Mouse (Mus musculus): Measurements from ENCODE around the gene Zfp598.

Gene Zfp598

GRCm38 (mm10) chr17:24669545-24670245 is at the start of gene Zfp598:
TSS of gene Zfp598 (plus strand) at chr17:24669687.
- DNase-seq, result peak; percentile 98

GRCm38 (mm10) chr17:24625472-24625871 is 44.0 kb upstream of the Zfp598 start:
- no peak for DNase-seq

- peak; percentile 85 for DNase-seq
Measured at GRCm38 (mm10) chr17:24628646-24629045, 40.8 kb upstream of the Zfp598 start.

- DNase-seq, result no peak
Measured at GRCm38 (mm10) chr17:24630072-24630471, 39.4 kb upstream of the Zfp598 start.

- peak; percentile 91 for DNase-seq
Measured at GRCm38 (mm10) chr17:24632167-24632812, 37.2 kb upstream of the Zfp598 start, which contains the start of the genes Tsc2 and Nthl1. TSS of gene Tsc2 (minus strand) at chr17:24632630. TSS of gene Nthl1 (plus strand) at chr17:24632680.

GRCm38 (mm10) chr17:24632813-24633449 is 36.6 kb upstream of the Zfp598 start:
- DNase-seq, result peak; percentile 84

GRCm38 (mm10) chr17:24633831-24634230 is 35.7 kb upstream of the Zfp598 start:
- DNase-seq, result no peak

GRCm38 (mm10) chr17:24635024-24635423 is 34.5 kb upstream of the Zfp598 start:
- peak; percentile 58 for DNase-seq

GRCm38 (mm10) chr17:24635694-24636093 is 33.8 kb upstream of the Zfp598 start:
- DNase-seq, result peak; percentile 50

- DNase-seq, result peak; percentile 32
Measured at GRCm38 (mm10) chr17:24636781-24637481, 32.6 kb upstream of the Zfp598 start.

GRCm38 (mm10) chr17:24638214-24638613 is 31.3 kb upstream of the Zfp598 start:
- peak; percentile 65 for DNase-seq

- peak; percentile 95 for DNase-seq
Measured at GRCm38 (mm10) chr17:24638840-24639239, 30.6 kb upstream of the Zfp598 start.

GRCm38 (mm10) chr17:24639571-24639988 is 29.9 kb upstream of the Zfp598 start:
- DNase-seq, result peak; percentile 59

GRCm38 (mm10) chr17:24640119-24640518 is 29.4 kb upstream of the Zfp598 start:
- peak; percentile 24 for DNase-seq

GRCm38 (mm10) chr17:24640581-24640980 is 28.9 kb upstream of the Zfp598 start:
- DNase-seq, result no peak

GRCm38 (mm10) chr17:24641944-24642343 is 27.5 kb upstream of the Zfp598 start:
- no peak for DNase-seq

- peak; percentile 32 for DNase-seq
Measured at GRCm38 (mm10) chr17:24642791-24643343, 26.6 kb upstream of the Zfp598 start.

GRCm38 (mm10) chr17:24644030-24644715 is 25.3 kb upstream of the Zfp598 start:
- peak; percentile 75 for DNase-seq

- peak; percentile 78 for DNase-seq
Measured at GRCm38 (mm10) chr17:24644875-24645721, 24.4 kb upstream of the Zfp598 start.

- peak; percentile 51 for DNase-seq
Measured at GRCm38 (mm10) chr17:24645916-24646315, 23.6 kb upstream of the Zfp598 start.

- DNase-seq, result no peak
Measured at GRCm38 (mm10) chr17:24646381-24646780, 23.1 kb upstream of the Zfp598 start.
